Mouse (Mus musculus): ENCODE results near the gene Cmtm6.

DNA sequence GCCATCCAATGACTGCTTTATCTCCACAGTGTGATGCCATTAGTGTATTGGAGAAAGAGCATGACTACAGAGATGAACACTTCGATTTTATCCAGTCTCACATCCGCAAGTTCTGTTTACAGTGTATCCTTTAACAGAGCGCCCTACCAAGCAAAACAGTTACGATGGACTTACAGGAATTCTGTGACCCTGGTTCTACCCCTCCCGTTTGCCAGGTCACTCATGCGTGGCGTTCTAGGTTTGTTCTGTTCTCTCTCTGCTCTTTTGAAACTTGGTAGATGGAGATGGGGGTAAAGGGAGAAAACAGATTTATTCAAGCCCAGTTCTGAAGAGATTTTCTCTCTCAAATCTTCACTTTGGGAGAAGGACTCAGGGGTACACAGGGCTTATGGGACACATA, 17.4 kb upstream of the Cmtm6 start:
- TF ChIP-seq CTCF (IDR thresholded peaks at IDR 0.05; ENCODE audit: low read depth, low read length), result no peak
- TF ChIP-seq POLR2A (IDR thresholded peaks at IDR 0.05; ENCODE audit: extremely low read depth, insufficient read depth, low read length), result no peak

Measured in liver, adult 2 months (tissue).